Mouse (Mus musculus): Measurements from ENCODE around the gene Uso1.

DNA sequence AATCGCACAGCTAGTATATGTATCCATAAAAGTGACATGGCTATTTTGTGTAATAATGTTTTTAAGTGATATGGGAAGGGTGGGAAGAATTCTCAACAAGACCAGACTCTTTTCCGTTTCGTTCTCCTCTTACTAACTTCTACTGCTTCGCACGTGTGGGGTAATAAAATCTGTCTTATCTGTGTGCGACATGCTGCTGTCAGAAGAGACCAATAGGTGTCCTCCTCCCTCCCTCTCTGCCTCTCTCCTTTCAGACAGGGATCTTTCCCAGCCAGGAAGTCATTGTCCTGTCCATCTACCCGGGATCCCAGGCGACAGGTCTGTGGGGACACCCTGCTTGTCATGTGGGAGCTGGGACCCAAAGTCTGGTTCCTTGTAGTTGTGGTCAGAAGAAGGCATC is 72.5 kb downstream of the Uso1 start:
- TF ChIP-seq POLR2A (IDR thresholded peaks at IDR 0.05; ENCODE audit: control insufficient read depth, low read depth, low read length) = no peak
- TF ChIP-seq CTCF (IDR thresholded peaks at IDR 0.05; ENCODE audit: control insufficient read depth, insufficient read depth, insufficient replicate concordance, low read depth, low read length) = no peak
